Mouse (Mus musculus) hindbrain, embryonic 14.5 days (tissue): ENCODE measurements around the gene Atpif1. TPM values are rescaled to one million over a fixed set of nuclear protein-coding genes. Genes with fewer than 3 reads are reported as not detected.
A peak's percentile ranks its signal among the peaks of the same experiment; 100 is the strongest.

Source experiments
- ATAC-seq: fragments of 200-750 bp; cut with Nextera tagmentation; 2 replicates; pipeline ENCODE4 v1.8.0; 2017; ENCODE audit warnings: moderate number of reproducible peaks, mild to moderate bottlenecking, moderate TSS enrichment, moderate library complexity; ENCODE audit not compliant: low FRiP score
- DNase-seq: peaks from one replicate; pipeline ENCODE4 v3.0.0-alpha.2; 2015; ENCODE audit warnings: low spot score
- H3K27ac ChIP-seq: fragments of 300-500 bp; sonication (generic); 2 replicates; pipeline ENCODE4 v1.5.1; 2014; ENCODE audit warnings: mild to moderate bottlenecking, moderate library complexity
- H3K27me3 ChIP-seq: fragments of 300-500 bp; sonication (generic); 2 replicates; pipeline ENCODE4 v1.6.1; 2014; ENCODE audit warnings: mild to moderate bottlenecking, low read length, mixed read lengths; ENCODE audit not compliant: control insufficient read depth, insufficient read depth
- H3K36me3 ChIP-seq: fragments of 300-500 bp; sonication (generic); replicated peaks from 2 replicates; pipeline ENCODE4 v1.6.1; 2014; ENCODE audit not compliant: control insufficient read depth, insufficient read depth
- H3K4me1 ChIP-seq: fragments of 300-500 bp; sonication (generic); replicated peaks from 2 replicates; pipeline ENCODE4 v1.6.1; 2014; ENCODE audit warnings: antibody characterized with exemption, low read length, mixed read lengths; ENCODE audit not compliant: control insufficient read depth, insufficient read depth
- H3K4me2 ChIP-seq: fragments of 300-500 bp; sonication (generic); replicated peaks from 2 replicates; pipeline ENCODE4 v1.6.1; 2014; ENCODE audit warnings: mild to moderate bottlenecking, moderate library complexity
- H3K4me3 ChIP-seq: fragments of 300-500 bp; sonication (generic); replicated peaks from 2 replicates; pipeline ENCODE4 v1.5.1; 2014; ENCODE audit warnings: mild to moderate bottlenecking, low read length
- H3K9ac ChIP-seq: fragments of 300-500 bp; sonication (generic); 2 replicates; pipeline ENCODE4 v1.6.1; 2014
- H3K9me3 ChIP-seq: fragments of 300-500 bp; sonication (generic); 2 replicates; pipeline ENCODE4 v1.6.1; 2016; ENCODE audit warnings: low read length; ENCODE audit not compliant: control insufficient read depth
- WGBS: fragments of 180-500 bp; shearing (Covaris S2); extraction: QIAGEN DNeasy Blood & Tissue Kit; methylation state at CpG from one replicate; pipeline ENCODE4 v1.1.7; 2014; 5-methylcytosine and 5-hydroxymethylcytosine counted together
- polyA plus RNA-seq: library from polyadenylated mRNA; unstranded; fragments of >200 nt; fragmentation: Nextera tagmentation; extraction: Ambion mirVana; gene quantifications from 2 replicates; pipeline ENCODE4 v1.2.1, GENCODE M21; 2014

Gene Atpif1
- polyA plus RNA-seq, 1 experiment from 2014 or later: 1,589 TPM

- H3K9ac ChIP-seq: no peak overlapping the region
- H3K9me3 ChIP-seq: no peaks in the 10 kb centered on the region
- no peak for ATAC-seq
- 58% methylated on average over 6 of the region's 6 CpGs for WGBS
- H3K4me2 ChIP-seq: no peak overlapping the region
- no peaks in the 10 kb centered on the region; the same call in 1 of the 2 replicates for H3K36me3 ChIP-seq
- DNase-seq: no peak
- H3K27me3 ChIP-seq: no peaks in the 10 kb centered on the region
- no peak overlapping the region for H3K27ac ChIP-seq
- no peak overlapping the region for H3K4me3 ChIP-seq
- peaks cover 5% of the 10 kb centered on the region; the same call in 1 of the 2 replicates for H3K4me1 ChIP-seq
Measured at GRCm38 (mm10) chr4:132505034-132505738, 28.3 kb downstream of the Atpif1 start.

GRCm38 (mm10) chr4:132503344-132503743, 30.1 kb downstream of the Atpif1 start:
- Histone ChIP-seq H3K4me1 (no peaks in the 10 kb centered on the region), H3K9ac (no peak overlapping the region), H3K4me2 (no peak overlapping the region), H3K27ac (no peak overlapping the region), H3K36me3 (no peaks in the 10 kb centered on the region; the same call in 1 of the 2 replicates), H3K27me3 (no peaks in the 10 kb centered on the region), H3K9me3 (no peaks in the 10 kb centered on the region), H3K4me3 (no peak overlapping the region)
- 88% methylated on average over 11 of the region's 11 CpGs for WGBS
- no peak for ATAC-seq
- no peak for DNase-seq

GRCm38 (mm10) chr4:132501639-132502038, 31.8 kb downstream of the Atpif1 start:
- Histone ChIP-seq H3K4me2 (no peak overlapping the region), H3K9ac (no peak overlapping the region), H3K4me1 (no peaks in the 10 kb centered on the region), H3K27me3 (no peaks in the 10 kb centered on the region), H3K36me3 (peaks cover 14% of the 10 kb centered on the region; the same call in 1 of the 2 replicates), H3K4me3 (no peak overlapping the region), H3K9me3 (no peaks in the 10 kb centered on the region), H3K27ac (no peak overlapping the region)
- 97% methylated on average over 6 of the region's 6 CpGs for WGBS
- ATAC-seq: no peak
- no peak for DNase-seq

- no peak overlapping the region for H3K4me2 ChIP-seq
- ATAC-seq: no peak
- 91% methylated on average over 20 of the region's 20 CpGs for WGBS
- H3K27me3 ChIP-seq: no peaks in the 10 kb centered on the region
- H3K27ac ChIP-seq: no peak overlapping the region
- H3K9me3 ChIP-seq: no peaks in the 10 kb centered on the region
- no peaks in the 10 kb centered on the region; the same call in 1 of the 2 replicates for H3K4me1 ChIP-seq
- no peak for DNase-seq
- H3K4me3 ChIP-seq: no peak overlapping the region
- no peak overlapping the region for H3K9ac ChIP-seq
- peaks cover 15% of the 10 kb centered on the region for H3K36me3 ChIP-seq
Measured at GRCm38 (mm10) chr4:132494271-132494918, 39.1 kb downstream of the Atpif1 start.

GRCm38 (mm10) chr4:132492178-132493060, 41.0 kb downstream of the Atpif1 start:
- Histone ChIP-seq H3K4me1 (no peaks in the 10 kb centered on the region; the same call in 1 of the 2 replicates), H3K27me3 (no peaks in the 10 kb centered on the region), H3K9me3 (no peaks in the 10 kb centered on the region), H3K27ac (no peak overlapping the region), H3K4me2 (no peak overlapping the region), H3K9ac (no peak overlapping the region), H3K4me3 (no peak overlapping the region), H3K36me3 (peaks cover 9% of the 10 kb centered on the region)
- DNase-seq (peak; percentile 46), ATAC-seq (no peak)
- WGBS: 55% methylated on average over 10 of the region's 10 CpGs

GRCm38 (mm10) chr4:132491748-132492147, 41.7 kb downstream of the Atpif1 start:
- 86% methylated on average over 6 of the region's 6 CpGs for WGBS
- Histone ChIP-seq H3K9ac (no peak overlapping the region), H3K4me2 (no peak overlapping the region), H3K9me3 (no peaks in the 10 kb centered on the region), H3K27ac (no peak overlapping the region), H3K4me1 (no peaks in the 10 kb centered on the region; the same call in 1 of the 2 replicates), H3K27me3 (no peaks in the 10 kb centered on the region), H3K4me3 (no peak overlapping the region), H3K36me3 (peaks cover 2% of the 10 kb centered on the region)
- ATAC-seq (no peak), DNase-seq (no peak)

- H3K4me1 ChIP-seq: no peaks in the 10 kb centered on the region; the same call in 1 of the 2 replicates
- H3K9ac ChIP-seq: no peak overlapping the region
- DNase-seq (no peak), ATAC-seq (no peak)
- no peaks in the 10 kb centered on the region; the same call in 1 of the 2 replicates for H3K36me3 ChIP-seq
- no peaks in the 10 kb centered on the region for H3K9me3 ChIP-seq
- no peak overlapping the region for H3K4me3 ChIP-seq
- no peaks in the 10 kb centered on the region for H3K27me3 ChIP-seq
- no peak overlapping the region for H3K27ac ChIP-seq
- H3K4me2 ChIP-seq: no peak overlapping the region
- WGBS: 93% methylated on average over 8 of the region's 8 CpGs
Measured at GRCm38 (mm10) chr4:132491057-132491456, 42.4 kb downstream of the Atpif1 start.

- WGBS: 93% methylated on average over 15 of the region's 15 CpGs
- Histone ChIP-seq H3K36me3 (no peaks in the 10 kb centered on the region; the same call in 1 of the 2 replicates), H3K27ac (no peak overlapping the region), H3K4me1 (no peaks in the 10 kb centered on the region; the same call in 1 of the 2 replicates), H3K27me3 (no peaks in the 10 kb centered on the region), H3K9me3 (no peaks in the 10 kb centered on the region), H3K9ac (no peak overlapping the region), H3K4me3 (no peak overlapping the region), H3K4me2 (no peak overlapping the region)
- ATAC-seq (no peak), DNase-seq (no peak)
Measured at GRCm38 (mm10) chr4:132490273-132491010, 43.0 kb downstream of the Atpif1 start.
